Comparison of ENCODE assay signal across 8 mouse cellular contexts in genomic region chr4:152184353-152185035, GRCm38 (mm10). TPM values are rescaled to one million over a fixed set of nuclear protein-coding genes. Genes with fewer than 3 reads are reported as not detected.
DNase-seq lines count a peak whose midpoint lies in the region.

No protein-coding gene starts in this region.

- intact Hi-C loops in left cerebral cortex, postnatal 36 days (cut with DNase I), result no loop called here

- DNase-seq in cerebellum, adult 11 months, result peak; percentile 48
- DNase-seq in cerebellum, postnatal 4 days (ENCODE audit: low spot score in 2 of 2), result no peak
- peak; percentile 45 for DNase-seq in left cerebral cortex, adult 11 months (ENCODE audit: low spot score)
- DNase-seq in left cerebral cortex, postnatal 36 days (ENCODE audit: low spot score in 2 of 2), result no peak
- DNase-seq in ZHBTc4 (ENCODE audit: low read depth, low spot score), result peak; percentile 44
- peak; percentile 71 for DNase-seq in induced T-regulatory cell, adult 2 months (ENCODE audit: low read depth)
- no peak for DNase-seq in retina, embryonic 14.5 days (ENCODE audit: low spot score)
- DNase-seq in embryo, embryonic 10.5 days (ENCODE audit: low spot score), result no peak

RNA-seq across cellular contexts. Expression of gene Acot7, which starts 6.6 kb away (rescaled TPM):
- 100 to 1,000 TPM; 295 to 323 TPM for total RNA-seq in left cerebral cortex, postnatal 36 days (2021)

RNA-seq across cellular contexts. Expression of gene Hes2, which starts 25.8 kb away (rescaled TPM):
- not detected for total RNA-seq in left cerebral cortex, postnatal 36 days (2021)

RNA-seq across cellular contexts. Expression of gene Espn, which starts 32.3 kb away (rescaled TPM):
- 1 to 10 TPM; 1.4 to 2.0 TPM for total RNA-seq in left cerebral cortex, postnatal 36 days (2021)

Comparison
In these comparisons a context has a peak if more than half of its experiments do, and no peak if none do; other contexts are left out.
1. DNase-seq: peak in cerebellum, adult 11 months (single experiment), left cerebral cortex, adult 11 months (single experiment), ZHBTc4 (single experiment) and induced T-regulatory cell, adult 2 months (single experiment); none in cerebellum, postnatal 4 days (0 of 2), left cerebral cortex, postnatal 36 days (0 of 2), retina, embryonic 14.5 days (single experiment) and embryo, embryonic 10.5 days (single experiment).